Mouse (Mus musculus): Measurements from ENCODE around the gene Psors1c2.

Psors1c2 gene

GRCm38 (mm10) chr17:35556186-35556765 lies 23.3 kb downstream of the Psors1c2 start:
- DNase-seq (ENCODE audit: low spot score in 2 of 2): no peak

DNA sequence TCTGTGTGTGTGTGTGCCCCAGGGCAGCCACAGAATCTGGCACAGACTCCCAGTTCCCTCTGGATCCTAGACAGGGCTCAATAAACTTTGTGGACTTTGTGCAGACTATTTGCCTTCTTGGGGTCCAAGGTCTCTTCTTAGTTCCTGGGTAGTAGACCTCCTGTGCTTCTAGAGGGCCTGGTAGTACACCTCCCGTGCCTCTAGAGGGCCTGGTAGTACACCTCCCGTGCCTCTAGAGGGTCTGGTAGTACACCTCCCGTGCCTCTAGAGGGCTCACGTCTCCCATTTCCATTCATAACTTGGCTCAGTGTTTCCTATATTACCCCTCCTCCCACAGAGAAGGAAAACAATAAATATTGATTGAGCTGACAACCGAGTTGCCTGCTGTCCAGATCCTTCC lies 23.8 kb downstream of the Psors1c2 start:
- no peak for DNase-seq (ENCODE audit: low spot score in 2 of 2)

DNA sequence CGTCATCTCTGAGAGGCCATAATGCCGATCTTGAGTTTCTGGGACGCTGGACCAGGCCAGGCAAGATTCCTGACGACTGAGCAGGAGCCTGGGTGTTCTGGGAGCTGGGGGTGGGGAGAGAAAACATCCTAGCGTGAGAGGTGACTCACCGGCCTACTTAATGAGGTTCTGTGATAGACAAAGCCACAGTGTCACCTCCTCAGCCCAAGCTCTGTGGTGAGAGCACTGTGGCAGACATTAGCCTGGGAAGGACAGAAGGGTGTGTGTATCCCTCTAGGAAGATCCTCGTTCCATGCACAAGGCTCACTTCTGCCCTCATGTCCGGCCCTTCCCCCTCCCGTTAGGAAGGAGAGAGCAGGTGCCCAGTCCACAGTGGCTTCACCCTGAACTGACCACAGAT lies 24.4 kb downstream of the Psors1c2 start:
- no peak for DNase-seq (ENCODE audit: low spot score in 2 of 2)

GRCm38 (mm10) chr17:35558216-35558615 lies 25.2 kb downstream of the Psors1c2 start:
- DNase-seq (ENCODE audit: low spot score in 2 of 2): no peak

DNA sequence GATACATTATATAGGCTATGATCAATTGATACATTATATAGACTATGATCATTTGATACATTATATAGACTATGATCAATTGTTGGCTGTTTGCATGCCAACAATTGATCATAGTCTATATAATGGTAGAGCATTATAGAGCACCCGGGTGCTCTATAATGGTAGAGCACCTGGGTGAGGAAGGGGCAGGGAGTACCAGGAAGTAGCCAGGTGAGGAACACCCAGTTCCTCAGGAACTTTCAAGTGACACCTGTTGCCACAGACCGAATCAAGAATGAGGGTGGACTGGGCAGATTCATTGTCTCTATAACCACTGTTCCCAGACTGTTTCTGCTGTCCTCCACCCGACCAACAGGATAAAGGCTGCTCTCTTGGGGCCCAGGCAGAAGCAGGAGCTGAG lies 34.1 kb downstream of the Psors1c2 start, which contains the start of gene 2300002M23Rik:
Gene 2300002M23Rik, plus strand, starts transcription at position 301 of the 400 bp plus-strand sequence.
- DNase-seq (ENCODE audit: low spot score in 2 of 2): no peak

DNA sequence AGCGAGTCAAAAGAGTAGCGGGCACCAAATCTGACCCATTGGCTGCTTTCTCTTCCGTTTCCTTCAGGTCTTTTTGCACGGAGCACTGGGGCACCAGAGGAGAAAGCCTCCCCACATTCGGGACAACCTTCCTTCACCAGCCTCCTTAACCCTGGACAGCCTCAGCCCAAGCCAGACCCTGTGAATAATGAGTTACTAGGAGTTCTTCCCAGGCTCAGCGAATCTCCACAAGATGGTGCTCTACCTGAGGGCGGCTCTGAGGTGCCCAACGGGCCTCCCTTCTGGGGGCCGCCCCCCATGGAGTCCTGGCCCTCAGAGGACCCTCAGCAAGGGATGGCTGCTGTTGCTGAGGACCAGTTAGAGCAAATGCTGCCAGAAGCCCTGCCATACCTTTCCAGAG lies 34.8 kb downstream of the Psors1c2 start:
- DNase-seq (ENCODE audit: low spot score in 2 of 2): no peak

DNA sequence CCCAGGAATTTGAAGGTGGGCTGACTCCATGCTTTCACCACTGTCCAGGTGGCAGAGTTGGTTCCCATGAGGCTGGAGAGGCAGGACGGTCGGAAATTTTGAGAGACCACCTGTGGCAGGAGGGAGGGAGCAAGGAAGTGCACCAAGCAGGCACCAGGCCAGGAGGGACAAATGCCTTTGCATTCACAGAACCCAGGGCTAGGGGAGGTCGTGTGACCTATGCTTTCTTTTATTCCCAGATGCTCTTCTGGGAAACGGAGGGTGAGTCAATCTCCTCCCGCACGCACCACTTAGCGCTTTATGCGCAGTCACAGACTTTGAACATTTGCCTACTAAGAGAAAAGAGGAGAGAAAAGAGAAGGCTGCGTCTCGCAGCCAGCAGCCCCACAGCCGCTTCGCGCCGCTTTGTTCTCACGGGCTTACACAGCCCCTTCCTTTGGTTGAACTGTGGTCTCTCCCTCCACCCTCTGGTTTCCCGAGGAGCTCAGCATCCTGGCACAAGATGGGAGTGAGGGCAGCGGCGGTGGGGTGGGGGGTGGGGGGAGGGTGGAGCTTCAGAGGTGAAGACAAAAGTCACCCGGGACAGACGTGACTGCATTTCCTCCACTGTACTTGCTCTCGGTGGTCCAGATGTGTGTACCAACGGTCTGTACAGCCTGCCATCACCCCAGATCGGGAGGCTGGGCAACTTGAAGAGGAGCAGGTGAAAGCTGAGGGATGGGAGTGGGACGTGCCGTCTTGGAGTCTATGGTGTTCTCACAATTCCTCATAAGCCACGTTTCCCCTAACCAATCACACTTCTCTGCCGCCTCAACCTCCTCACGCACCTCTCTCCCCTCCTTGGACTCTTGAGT lies 36.3 kb downstream of the Psors1c2 start:
- no peak for DNase-seq (ENCODE audit: low spot score in 2 of 2)

DNA sequence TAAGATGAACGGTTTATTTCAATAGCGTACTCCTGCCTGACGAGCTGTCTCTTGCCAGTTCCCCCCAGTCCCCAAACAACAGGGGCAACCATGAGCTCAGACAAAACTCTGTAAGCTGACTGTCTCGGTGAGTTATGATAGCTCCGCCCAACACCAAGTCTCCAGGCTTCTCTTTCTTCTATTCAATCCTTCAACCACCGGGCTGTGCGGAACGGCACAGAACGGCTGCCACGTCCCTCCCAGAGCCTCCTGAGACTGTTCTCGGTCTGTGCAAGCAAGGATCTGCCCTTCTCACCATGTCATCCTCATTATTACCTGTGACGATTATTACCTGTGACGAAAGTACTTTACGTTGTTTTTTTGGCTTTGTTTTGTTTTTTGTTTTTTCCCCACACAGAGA lies 37.8 kb downstream of the Psors1c2 start:
- no peak for DNase-seq (ENCODE audit: low spot score in 2 of 2)

GRCm38 (mm10) chr17:35571477-35571876 lies 38.5 kb downstream of the Psors1c2 start:
- DNase-seq (ENCODE audit: low spot score in 2 of 2): no peak

DNA sequence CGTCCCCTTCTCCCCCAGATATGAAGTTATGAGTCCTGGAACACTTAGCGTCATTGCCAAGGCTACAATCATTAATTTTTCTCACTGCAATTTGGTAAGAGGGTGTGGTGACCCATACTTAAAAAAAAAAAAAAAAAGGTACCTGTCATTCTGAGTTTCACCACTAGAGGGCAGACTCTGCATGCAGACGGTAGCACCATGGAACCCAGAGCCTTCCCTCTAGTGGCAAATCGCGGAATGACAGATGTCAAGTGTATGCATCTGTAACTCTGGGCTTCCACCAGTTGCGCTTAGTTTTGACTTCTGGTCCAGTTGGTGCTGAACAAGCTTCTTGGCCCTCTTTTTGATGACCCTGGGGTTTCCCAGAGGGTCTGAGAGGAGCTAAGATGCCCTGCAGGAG lies 45.2 kb downstream of the Psors1c2 start:
- DNase-seq (ENCODE audit: low spot score in 2 of 2): peak; percentile 28 to 65

DNA sequence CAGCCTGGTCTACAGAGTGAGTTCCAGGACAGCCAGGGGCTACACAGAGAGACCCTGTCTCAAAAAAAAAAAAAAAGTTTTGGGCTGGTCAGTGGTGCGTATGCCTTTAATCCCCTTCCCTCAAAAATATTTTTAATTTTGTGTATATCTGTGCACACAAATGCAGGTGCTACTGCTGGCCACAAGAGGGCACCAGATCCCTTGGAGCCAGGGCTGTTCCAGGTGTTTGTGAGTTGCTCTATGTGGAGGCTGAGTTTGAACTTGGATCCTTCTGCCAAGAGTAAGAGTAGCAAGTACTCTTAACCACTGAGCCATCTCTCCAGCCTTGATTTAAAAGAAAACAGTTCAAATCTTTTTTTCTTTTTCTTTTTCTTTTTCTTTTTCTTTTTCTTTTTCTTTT lies 49.9 kb downstream of the Psors1c2 start:
- no peak for DNase-seq (ENCODE audit: low spot score in 2 of 2)
